Mouse (Mus musculus): ENCODE results near the gene Enpp3. TPM values are rescaled to one million over a fixed set of nuclear protein-coding genes. Genes with fewer than 3 reads are reported as not detected.
A peak's percentile ranks its signal among the peaks of the same experiment; 100 is the strongest.

The Enpp3 gene
- total and polyA plus RNA-seq, 3 experiments: 0.04 to 0.24 (median 0.08) TPM

DNA sequence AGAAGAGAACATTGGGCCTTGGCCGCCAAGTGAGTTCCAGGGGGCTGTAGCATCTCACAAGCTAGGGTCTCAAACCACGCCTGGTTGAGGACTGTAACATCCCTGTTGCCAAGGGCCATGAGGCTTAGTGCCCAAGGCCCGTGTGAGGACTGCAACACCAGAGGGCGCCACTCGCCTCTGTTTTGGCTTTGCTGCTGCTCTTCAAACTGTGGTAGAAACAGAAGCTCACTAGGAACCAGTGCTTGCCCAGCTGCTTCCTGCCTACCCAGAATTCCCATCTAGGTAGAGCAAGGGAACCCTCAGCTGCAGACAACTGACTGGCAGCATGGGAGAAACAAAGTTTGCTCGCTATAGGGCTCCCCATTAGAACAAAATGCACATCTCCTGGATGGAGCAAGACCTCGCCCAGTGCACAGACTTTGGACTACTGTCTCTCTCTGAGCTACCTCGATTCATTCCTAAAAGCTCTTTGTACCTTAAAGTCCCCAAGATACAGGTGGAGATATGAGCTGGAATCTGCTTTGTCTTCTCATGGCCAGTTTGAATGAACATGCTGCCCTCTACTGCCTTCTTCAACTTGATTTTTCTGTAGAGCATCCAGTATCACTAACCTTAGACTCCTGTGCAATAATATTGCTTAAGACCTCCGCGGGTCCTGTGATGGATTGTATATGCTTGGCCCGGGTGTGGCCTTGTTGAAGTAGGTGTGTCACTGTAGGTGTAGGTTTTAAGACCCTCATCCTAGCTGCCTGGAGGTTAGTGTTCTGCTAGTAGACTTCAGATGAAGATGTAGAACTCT is 52.7 kb downstream of the Enpp3 start:
- H3K36me3 ChIP-seq (replicated peaks in 1 of 2; ENCODE audit: control insufficient read depth in 1 of 2, insufficient read depth in 1 of 2, low read length in 1 of 2): no peaks in the 10 kb centered on the region
- in situ Hi-C loops (cut with MboI; ENCODE audit: low pct_ligation_motif_present, low pct_unique_long_range_greater_than_20kb, low sequenced_read_pairs) (no loop called here), dilution Hi-C loops (cut with MboI; ENCODE audit: extremely low pct_ligation_motif_present, extremely low pct_unique_long_range_greater_than_20kb, low sequenced_read_pairs) (no loop called here)
- TF ChIP-seq USF1 (IDR thresholded peaks at IDR 0.05; ENCODE audit: low read depth, low read length): no peak
- no peak for TF ChIP-seq CHD2 (IDR thresholded peaks at IDR 0.05; ENCODE audit: low read length)
- TF ChIP-seq IRF4 (IDR thresholded peaks at IDR 0.05; ENCODE audit: low read depth, low read length): peak; percentile 44; the same call in 1 of the 2 replicates
- TF ChIP-seq ETS1 (conservative IDR thresholded peaks at IDR 0.05; ENCODE audit: low read depth, low read length): peak; percentile 38; the same call in 1 of the 2 replicates
- peak; percentile 31; the same call in 1 of the 2 replicates for TF ChIP-seq TCF12 (IDR thresholded peaks at IDR 0.05; ENCODE audit: low read depth, low read length)
- TF ChIP-seq MAZ (IDR thresholded peaks at IDR 0.05; ENCODE audit: low read depth, low read length): no peak
- peak; percentile 50; the same call in 1 of the 2 replicates for TF ChIP-seq SIN3A (IDR thresholded peaks at IDR 0.05; ENCODE audit: low read length)
- no peak for TF ChIP-seq POLR2AphosphoS2 (IDR thresholded peaks at IDR 0.05; ENCODE audit: low read depth, low read length)
- no peak for TF ChIP-seq USF2 (conservative IDR thresholded peaks at IDR 0.05; ENCODE audit: low read depth, low read length)
- no peak for TF ChIP-seq ZNF384 (IDR thresholded peaks at IDR 0.05; ENCODE audit: low read depth, low read length)
- TF ChIP-seq JUND (conservative IDR thresholded peaks at IDR 0.05; ENCODE audit: low read depth, low read length): no peak
- TF ChIP-seq MAX (IDR thresholded peaks at IDR 0.05; ENCODE audit: low read length): peak; percentile 62
- TF ChIP-seq ELF1 (IDR thresholded peaks at IDR 0.05; ENCODE audit: low read depth, low read length): peak; percentile 57
- TF ChIP-seq JUN (IDR thresholded peaks at IDR 0.05; ENCODE audit: insufficient read depth, low read depth, low read length): no peak
- TF ChIP-seq MAFK (IDR thresholded peaks at IDR 0.05; ENCODE audit: insufficient replicate concordance, low read length): no peak
- peak; percentile 66 for TF ChIP-seq ZC3H11A (IDR thresholded peaks at IDR 0.05; ENCODE audit: low read depth, low read length)
- TF ChIP-seq GABPA (IDR thresholded peaks at IDR 0.05; ENCODE audit: insufficient replicate concordance, low read depth, low read length): no peak
- TF ChIP-seq NELFE (IDR thresholded peaks at IDR 0.05; ENCODE audit: low read depth, low read length): 0 out of 2 replicates have a peak, but pooled peaks have one; percentile 42
- TF ChIP-seq BHLHE40 (IDR thresholded peaks at IDR 0.05; ENCODE audit: low read depth, low read length): no peak
- no peak for TF ChIP-seq RCOR1 (conservative IDR thresholded peaks at IDR 0.05; ENCODE audit: low read depth, low read length)
- TF ChIP-seq MXI1 (IDR thresholded peaks at IDR 0.05; ENCODE audit: low read depth, low read length): 0 out of 2 replicates have a peak, but pooled peaks have one; percentile 27
- no peak for TF ChIP-seq UBTF (IDR thresholded peaks at IDR 0.05; ENCODE audit: low read depth, low read length)
- TF ChIP-seq ZMIZ1 (IDR thresholded peaks at IDR 0.05; ENCODE audit: low read depth, low read length): no peak
- no peak; the same call in 1 of the 2 replicates for TF ChIP-seq HCFC1 (IDR thresholded peaks at IDR 0.05; ENCODE audit: low read depth, low read length)
- peak; percentile 88 for TF ChIP-seq RAD21 (IDR thresholded peaks at IDR 0.05; ENCODE audit: low read depth, low read length)
- no peak for TF ChIP-seq EP300 (IDR thresholded peaks at IDR 0.05; ENCODE audit: low read length)
- TF ChIP-seq CHD1 (IDR thresholded peaks at IDR 0.05; ENCODE audit: low read depth, low read length): no peak
- TF ChIP-seq E2F4 (IDR thresholded peaks at IDR 0.05; ENCODE audit: insufficient replicate concordance, low read depth, low read length): no peak
- peak; percentile 55; the same call in 1 of the 2 replicates for TF ChIP-seq MYC (IDR thresholded peaks at IDR 0.05; ENCODE audit: low read depth, low read length)
- 0 out of 2 replicates have a peak, but pooled peaks have one; percentile 23 for TF ChIP-seq MEF2A (IDR thresholded peaks at IDR 0.05; ENCODE audit: borderline replicate concordance, low read depth, low read length)
- no peak for TF ChIP-seq PAX5 (IDR thresholded peaks at IDR 0.05; ENCODE audit: low read length)
- TF ChIP-seq TBP (conservative IDR thresholded peaks at IDR 0.05; ENCODE audit: low read depth, low read length): no peak
- no peak for TF ChIP-seq POLR2A (IDR thresholded peaks at IDR 0.05; ENCODE audit: low read depth, low read length)
- peak; percentile 59 to 95; a peak in 3 of 4 replicates for TF ChIP-seq CTCF (conservative IDR thresholded peaks at IDR 0.05 in 1 of 2, IDR thresholded peaks at IDR 0.05 in 1 of 2; ENCODE audit: low read depth in 2 of 2, low read length in 2 of 2)
- peak; percentile 55 for TF ChIP-seq NRF1 (IDR thresholded peaks at IDR 0.05; ENCODE audit: low read depth, low read length)
- no peak for TF ChIP-seq KAT2A (IDR thresholded peaks at IDR 0.05; ENCODE audit: insufficient replicate concordance, low read length)
- no peak for TF ChIP-seq ZKSCAN1 (IDR thresholded peaks at IDR 0.05; ENCODE audit: borderline replicate concordance, low read depth, low read length)
- peak; percentile 97 for TF ChIP-seq SMC3 (IDR thresholded peaks at IDR 0.05; ENCODE audit: low read depth, low read length)
- H3K27ac ChIP-seq (ENCODE audit: insufficient read depth, low read depth): no peak overlapping the region
- H3K27me3 ChIP-seq (replicated peaks): no peaks in the 10 kb centered on the region
- H3K4me3 ChIP-seq (replicated peaks in 1 of 3; ENCODE audit: low read depth in 2 of 3, low read length in 2 of 3, poor library complexity in 1 of 3): no peak overlapping the region
- peak; percentile 82 for DNase-seq (ENCODE audit: extremely low read depth)
- H3K79me2 ChIP-seq (replicated peaks; ENCODE audit: control insufficient read depth, extremely low read depth, insufficient read depth, poor library complexity, severe bottlenecking): no peaks in the 10 kb centered on the region
- H3K9me3 ChIP-seq (replicated peaks; ENCODE audit: low read length): no peaks in the 10 kb centered on the region
- peaks cover 0 to 9% of the 10 kb centered on the region in 2 experiments; a peak in 2 of 4 replicates for H3K4me1 ChIP-seq (ENCODE audit: control insufficient read depth in 1 of 2, insufficient read depth in 2 of 2)
- no peak overlapping the region for H3K9ac ChIP-seq (ENCODE audit: insufficient read depth, low read depth)
- no peak overlapping the region; the same call in 1 of the 2 replicates for H3K4me2 ChIP-seq (ENCODE audit: insufficient read depth, low read depth, poor library complexity, severe bottlenecking)
